Mouse (Mus musculus) adrenal gland, adult (tissue): Measurements from ENCODE around the gene Nisch.

Experiments used
- DNase-seq, 2 experiments: peaks; one replicate each; pipeline ENCODE4 v3.0.0; 2022 to 2023; ENCODE audit warnings: low spot score in 1 of 2; ENCODE audit not compliant: inconsistent age in 2 of 2

Nisch gene

GRCm38 (mm10) chr14:31165458-31165857, 51.3 kb downstream of the Nisch start:
- DNase-seq: no peak

- no peak for DNase-seq
Observed at GRCm38 (mm10) chr14:31165010-31165409, 51.7 kb downstream of the Nisch start.

- no peak for DNase-seq
Observed at GRCm38 (mm10) chr14:31164067-31164466, 52.7 kb downstream of the Nisch start.

- DNase-seq: no peak
Observed at GRCm38 (mm10) chr14:31161638-31162037, 55.1 kb downstream of the Nisch start.

- DNase-seq: no peak
Observed at GRCm38 (mm10) chr14:31161191-31161590, 55.6 kb downstream of the Nisch start.

GRCm38 (mm10) chr14:31160196-31161150, 56.3 kb downstream of the Nisch start:
- DNase-seq: no peak

GRCm38 (mm10) chr14:31145694-31146093, 71.1 kb downstream of the Nisch start:
- no peak for DNase-seq

- DNase-seq: no peak
Observed at GRCm38 (mm10) chr14:31141011-31141410, 75.7 kb downstream of the Nisch start.

GRCm38 (mm10) chr14:31140141-31140540, 76.6 kb downstream of the Nisch start:
- no peak for DNase-seq

GRCm38 (mm10) chr14:31139666-31140065, 77.1 kb downstream of the Nisch start:
- DNase-seq: no peak

GRCm38 (mm10) chr14:31138897-31139429, 77.8 kb downstream of the Nisch start:
- DNase-seq: no peak

- no peak for DNase-seq
Observed at GRCm38 (mm10) chr14:31138219-31138896, 78.4 kb downstream of the Nisch start.

GRCm38 (mm10) chr14:31137791-31138190, 79.0 kb downstream of the Nisch start:
- DNase-seq: peak; percentile 41 to 58

GRCm38 (mm10) chr14:31137281-31137595, 79.5 kb downstream of the Nisch start:
- DNase-seq: no peak

GRCm38 (mm10) chr14:31136411-31137280, 80.1 kb downstream of the Nisch start:
- no peak for DNase-seq

- no peak for DNase-seq
Observed at GRCm38 (mm10) chr14:31135495-31136410, 81.0 kb downstream of the Nisch start.

- peak; percentile 44 to 60 for DNase-seq
Observed at GRCm38 (mm10) chr14:31134015-31135000, 82.4 kb downstream of the Nisch start.

GRCm38 (mm10) chr14:31133023-31133665, 83.6 kb downstream of the Nisch start:
- no peak for DNase-seq
